8 mouse cellular contexts compared by ENCODE assay signal in genomic region chr11:116850085-116850484, GRCm38 (mm10). TPM values are rescaled to one million over a fixed set of nuclear protein-coding genes. Genes with fewer than 3 reads are reported as not detected.
A peak's percentile ranks its signal among the peaks of the same experiment; 100 is the strongest.
DNase-seq lines count a peak whose midpoint lies in the region; ATAC-seq and TF ChIP-seq lines count a peak whose summit lies in the region.

No protein-coding gene starts in this region.

- TF ChIP-seq EP300 in lung, postnatal 0 days (IDR thresholded peaks at IDR 0.05): no peak

- no peaks in the 10 kb centered on the region for H3K9me3 ChIP-seq in lung, embryonic 15.5 days
- H3K9me3 ChIP-seq in lung, postnatal 0 days (ENCODE audit: low read length): no peaks in the 10 kb centered on the region
- no peaks in the 10 kb centered on the region for H3K9me3 ChIP-seq in forebrain, embryonic 11.5 days (ENCODE audit: control insufficient read depth, low read length)
- H3K9me3 ChIP-seq in limb, embryonic 14.5 days (ENCODE audit: control insufficient read depth, low read length): no peaks in the 10 kb centered on the region
- no peaks in the 10 kb centered on the region for H3K9me3 ChIP-seq in stomach, embryonic 15.5 days

- peak overlapping the region; percentile 84 for H3K4me3 ChIP-seq in lung, embryonic 15.5 days
- H3K4me3 ChIP-seq in lung, postnatal 0 days (ENCODE audit: low read depth, low read length): no peak overlapping the region
- peak overlapping the region; percentile 100 for H3K4me3 ChIP-seq in forebrain, embryonic 11.5 days (ENCODE audit: low read depth, low read length)
- H3K4me3 ChIP-seq in limb, embryonic 14.5 days (replicated peaks; ENCODE audit: low read length): peak overlapping the region; percentile 100
- no peak overlapping the region; the same call in 1 of the 2 replicates for H3K4me3 ChIP-seq in stomach, embryonic 15.5 days (replicated peaks)

- H3K27ac ChIP-seq in lung, embryonic 15.5 days: no peak overlapping the region
- H3K27ac ChIP-seq in lung, postnatal 0 days (ENCODE audit: low read length): no peak overlapping the region
- no peak overlapping the region for H3K27ac ChIP-seq in forebrain, embryonic 11.5 days (ENCODE audit: low read depth, low read length)
- no peak overlapping the region for H3K27ac ChIP-seq in limb, embryonic 14.5 days (replicated peaks; ENCODE audit: low read depth, low read length)
- H3K27ac ChIP-seq in stomach, embryonic 15.5 days: no peak overlapping the region

- peak overlapping the region; percentile 5; the same call in 1 of the 2 replicates for H3K9ac ChIP-seq in lung, embryonic 15.5 days
- no peak overlapping the region for H3K9ac ChIP-seq in lung, postnatal 0 days (replicated peaks; ENCODE audit: low read depth)
- no peak overlapping the region for H3K9ac ChIP-seq in forebrain, embryonic 11.5 days (ENCODE audit: low read length)
- peak overlapping the region; percentile 95; the same call in 1 of the 2 replicates for H3K9ac ChIP-seq in limb, embryonic 14.5 days (ENCODE audit: low read depth, low read length, severe bottlenecking)
- H3K9ac ChIP-seq in stomach, embryonic 15.5 days: no peak overlapping the region

- peaks cover 38% of the 10 kb centered on the region for H3K36me3 ChIP-seq in lung, embryonic 15.5 days
- 0 out of 2 replicates have a peak, but pooled peaks cover 5% of the 10 kb centered on the region for H3K36me3 ChIP-seq in lung, postnatal 0 days (ENCODE audit: insufficient read depth, low read length)
- H3K36me3 ChIP-seq in forebrain, embryonic 11.5 days (ENCODE audit: control insufficient read depth, insufficient read depth, low read length): peaks cover 9% of the 10 kb centered on the region; the same call in 1 of the 2 replicates
- peaks cover 57% of the 10 kb centered on the region for H3K36me3 ChIP-seq in limb, embryonic 14.5 days (ENCODE audit: control insufficient read depth, insufficient read depth, low read length)
- peaks cover 14% of the 10 kb centered on the region; the same call in 1 of the 2 replicates for H3K36me3 ChIP-seq in stomach, embryonic 15.5 days

- no peak for DNase-seq in lung, postnatal 0 days (ENCODE audit: low spot score)
- no peak for DNase-seq in forebrain, embryonic 11.5 days (ENCODE audit: low spot score)
- no peak for DNase-seq in limb, embryonic 14.5 days (ENCODE audit: low spot score)
- DNase-seq in embryo, embryonic 9.5 days (ENCODE audit: extremely low spot score): no peak
- no peak for DNase-seq in left cerebral cortex, postnatal 25 days (ENCODE audit: low spot score in 2 of 2)
- no peak for DNase-seq in lung, postnatal 10 days

- no peak for ATAC-seq in lung, embryonic 15.5 days (ENCODE audit: borderline replicate concordance, extremely low read depth, low FRiP score, low TSS enrichment)
- no peak for ATAC-seq in lung, postnatal 0 days
- no peak for ATAC-seq in forebrain, embryonic 11.5 days (replicated peaks; ENCODE audit: low FRiP score)
- no peak for ATAC-seq in limb, embryonic 14.5 days (ENCODE audit: low FRiP score, low read depth)
- no peak for ATAC-seq in stomach, embryonic 15.5 days (ENCODE audit: insufficient read depth, low FRiP score, low read depth)

- H3K4me2 ChIP-seq in lung, embryonic 15.5 days: peak overlapping the region; percentile 77
- H3K4me2 ChIP-seq in lung, postnatal 0 days (replicated peaks; ENCODE audit: low read depth, low read length): no peak overlapping the region
- H3K4me2 ChIP-seq in forebrain, embryonic 11.5 days (ENCODE audit: low read depth, low read length, severe bottlenecking): peak overlapping the region; percentile 80
- peak overlapping the region; percentile 76 for H3K4me2 ChIP-seq in limb, embryonic 14.5 days (replicated peaks; ENCODE audit: low read depth, low read length, severe bottlenecking)
- peak overlapping the region; percentile 68 for H3K4me2 ChIP-seq in stomach, embryonic 15.5 days

- no peak for TF ChIP-seq POLR2A in limb, embryonic 14.5 days (IDR thresholded peaks at IDR 0.05; ENCODE audit: borderline replicate concordance, extremely low read depth, insufficient read depth, insufficient read length)

- WGBS in lung, embryonic 15.5 days: 32% methylated on average over 4 of the region's 4 CpGs
- WGBS in lung, postnatal 0 days: 18% methylated on average over 4 of the region's 4 CpGs
- 76% methylated on average over 4 of the region's 4 CpGs for WGBS in forebrain, embryonic 11.5 days
- WGBS in limb, embryonic 14.5 days: 62% methylated on average over 4 of the region's 4 CpGs
- WGBS in stomach, embryonic 15.5 days: 23% methylated on average over 4 of the region's 4 CpGs

- peaks cover 31% of the 10 kb centered on the region for H3K4me1 ChIP-seq in lung, embryonic 15.5 days
- no peaks in the 10 kb centered on the region; the same call in 1 of the 2 replicates for H3K4me1 ChIP-seq in lung, postnatal 0 days (ENCODE audit: insufficient read depth, low read depth, low read length)
- H3K4me1 ChIP-seq in forebrain, embryonic 11.5 days (replicated peaks; ENCODE audit: control insufficient read depth, insufficient read depth, low read length): peaks cover 6% of the 10 kb centered on the region; the same call in 1 of the 2 replicates
- peaks cover 12% of the 10 kb centered on the region for H3K4me1 ChIP-seq in limb, embryonic 14.5 days (ENCODE audit: control insufficient read depth, insufficient read depth, low read length)
- peaks cover 5% of the 10 kb centered on the region; the same call in 1 of the 2 replicates for H3K4me1 ChIP-seq in stomach, embryonic 15.5 days

- intact Hi-C loops in left cerebral cortex, postnatal 25 days (cut with DNase I): no loop called here

- no peaks in the 10 kb centered on the region for H3K27me3 ChIP-seq in lung, embryonic 15.5 days
- H3K27me3 ChIP-seq in lung, postnatal 0 days (replicated peaks; ENCODE audit: insufficient read depth, low read length): no peaks in the 10 kb centered on the region
- no peaks in the 10 kb centered on the region for H3K27me3 ChIP-seq in forebrain, embryonic 11.5 days (ENCODE audit: control insufficient read depth, insufficient read depth, low read length)
- no peaks in the 10 kb centered on the region for H3K27me3 ChIP-seq in limb, embryonic 14.5 days (ENCODE audit: control insufficient read depth, insufficient read depth, low read length)
- no peaks in the 10 kb centered on the region for H3K27me3 ChIP-seq in stomach, embryonic 15.5 days (replicated peaks)

- no peak for TF ChIP-seq CTCF in lung, postnatal 0 days (IDR thresholded peaks at IDR 0.05)

RNA-seq across cellular contexts. Expression of gene Mfsd11, which starts 2.2 kb away (rescaled TPM):
- 30.3 and 30.5 TPM in 2 replicates for polyA plus RNA-seq in lung, embryonic 15.5 days (2015; fragmentation: Nextera tagmentation; extraction: Ambion mirVana)
- 37.9 and 44.7 TPM in 2 replicates for polyA plus RNA-seq in lung, postnatal 0 days (2015; fragmentation: Nextera tagmentation; extraction: Ambion mirVana)
- polyA plus RNA-seq in forebrain, embryonic 11.5 days (2014; fragmentation: Nextera tagmentation; extraction: Ambion mirVana): 27.9 and 31.0 TPM in 2 replicates
- 35.0 and 41.5 TPM in 2 replicates for polyA plus RNA-seq in limb, embryonic 14.5 days (2012; rRNA removed)
- polyA plus RNA-seq in limb, embryonic 14.5 days (2014; fragmentation: Nextera tagmentation; extraction: Ambion mirVana): 46.0 and 47.2 TPM in 2 replicates
- 33.3 and 33.7 TPM in 2 replicates for polyA plus RNA-seq in stomach, embryonic 15.5 days (2015; fragmentation: Nextera tagmentation; extraction: Ambion mirVana)
- total RNA-seq in left cerebral cortex, postnatal 25 days (2021): 10 to 100 TPM; 35.2 to 49.6 TPM

RNA-seq across cellular contexts. Expression of gene Srsf2, which starts 2.8 kb away (rescaled TPM):
- polyA plus RNA-seq in lung, embryonic 15.5 days (2015; fragmentation: Nextera tagmentation; extraction: Ambion mirVana): 857 and 876 TPM in 2 replicates
- 419 and 421 TPM in 2 replicates for polyA plus RNA-seq in lung, postnatal 0 days (2015; fragmentation: Nextera tagmentation; extraction: Ambion mirVana)
- polyA plus RNA-seq in forebrain, embryonic 11.5 days (2014; fragmentation: Nextera tagmentation; extraction: Ambion mirVana): 1,008 and 1,039 TPM in 2 replicates
- 791 and 910 TPM in 2 replicates for polyA plus RNA-seq in limb, embryonic 14.5 days (2012; rRNA removed)
- 776 and 780 TPM in 2 replicates for polyA plus RNA-seq in limb, embryonic 14.5 days (2014; fragmentation: Nextera tagmentation; extraction: Ambion mirVana)
- polyA plus RNA-seq in stomach, embryonic 15.5 days (2015; fragmentation: Nextera tagmentation; extraction: Ambion mirVana): 728 and 781 TPM in 2 replicates
- 100 to 1,000 TPM; 137 to 140 TPM for total RNA-seq in left cerebral cortex, postnatal 25 days (2021)

RNA-seq across cellular contexts. Expression of gene Jmjd6, which starts 6.8 kb away (rescaled TPM):
- polyA plus RNA-seq in lung, embryonic 15.5 days (2015; fragmentation: Nextera tagmentation; extraction: Ambion mirVana): 64.2 and 65.7 TPM in 2 replicates
- 37.0 and 37.8 TPM in 2 replicates for polyA plus RNA-seq in lung, postnatal 0 days (2015; fragmentation: Nextera tagmentation; extraction: Ambion mirVana)
- 86.8 and 99.5 TPM in 2 replicates for polyA plus RNA-seq in forebrain, embryonic 11.5 days (2014; fragmentation: Nextera tagmentation; extraction: Ambion mirVana)
- polyA plus RNA-seq in limb, embryonic 14.5 days (2012; rRNA removed): 51.2 and 57.0 TPM in 2 replicates
- 68.0 and 77.8 TPM in 2 replicates for polyA plus RNA-seq in limb, embryonic 14.5 days (2014; fragmentation: Nextera tagmentation; extraction: Ambion mirVana)
- polyA plus RNA-seq in stomach, embryonic 15.5 days (2015; fragmentation: Nextera tagmentation; extraction: Ambion mirVana): 71.1 and 76.3 TPM in 2 replicates
- 10 to 100 TPM; 34.0 TPM for total RNA-seq in left cerebral cortex, postnatal 25 days (2021)

RNA-seq across cellular contexts. Expression of gene Mettl23, which starts 7.0 kb away (rescaled TPM):
- 61.3 and 61.9 TPM in 2 replicates for polyA plus RNA-seq in lung, embryonic 15.5 days (2015; fragmentation: Nextera tagmentation; extraction: Ambion mirVana)
- polyA plus RNA-seq in lung, postnatal 0 days (2015; fragmentation: Nextera tagmentation; extraction: Ambion mirVana): 62.3 and 65.2 TPM in 2 replicates
- 67.6 and 70.4 TPM in 2 replicates for polyA plus RNA-seq in forebrain, embryonic 11.5 days (2014; fragmentation: Nextera tagmentation; extraction: Ambion mirVana)
- 51.0 and 54.9 TPM in 2 replicates for polyA plus RNA-seq in limb, embryonic 14.5 days (2012; rRNA removed)
- polyA plus RNA-seq in limb, embryonic 14.5 days (2014; fragmentation: Nextera tagmentation; extraction: Ambion mirVana): 77.9 and 84.1 TPM in 2 replicates
- 57.9 and 61.3 TPM in 2 replicates for polyA plus RNA-seq in stomach, embryonic 15.5 days (2015; fragmentation: Nextera tagmentation; extraction: Ambion mirVana)
- total RNA-seq in left cerebral cortex, postnatal 25 days (2021): 10 to 100 TPM; 28.6 to 29.7 TPM

RNA-seq across cellular contexts. Expression of gene Mxra7, which starts 22.2 kb away (rescaled TPM):
- 18.8 and 19.0 TPM in 2 replicates for polyA plus RNA-seq in lung, embryonic 15.5 days (2015; fragmentation: Nextera tagmentation; extraction: Ambion mirVana)
- 34.6 and 38.7 TPM in 2 replicates for polyA plus RNA-seq in lung, postnatal 0 days (2015; fragmentation: Nextera tagmentation; extraction: Ambion mirVana)
- 16.8 and 19.6 TPM in 2 replicates for polyA plus RNA-seq in forebrain, embryonic 11.5 days (2014; fragmentation: Nextera tagmentation; extraction: Ambion mirVana)
- polyA plus RNA-seq in limb, embryonic 14.5 days (2012; rRNA removed): 20.8 and 21.9 TPM in 2 replicates
- 11.0 and 13.9 TPM in 2 replicates for polyA plus RNA-seq in limb, embryonic 14.5 days (2014; fragmentation: Nextera tagmentation; extraction: Ambion mirVana)
- 23.0 and 25.7 TPM in 2 replicates for polyA plus RNA-seq in stomach, embryonic 15.5 days (2015; fragmentation: Nextera tagmentation; extraction: Ambion mirVana)
- 10 to 100 TPM; 10.4 to 15.9 TPM for total RNA-seq in left cerebral cortex, postnatal 25 days (2021)

Comparison
In these comparisons a context has a peak if more than half of its experiments do, and no peak if none do; other contexts are left out.
1. H3K4me3 ChIP-seq: peak in lung, embryonic 15.5 days (single experiment), forebrain, embryonic 11.5 days (single experiment) and limb, embryonic 14.5 days (single experiment); none in lung, postnatal 0 days (single experiment) and stomach, embryonic 15.5 days (single experiment).
2. H3K9ac ChIP-seq: peak in lung, embryonic 15.5 days (single experiment) and limb, embryonic 14.5 days (single experiment); none in lung, postnatal 0 days (single experiment), forebrain, embryonic 11.5 days (single experiment) and stomach, embryonic 15.5 days (single experiment).